Mouse (Mus musculus) olfactory bulb, adult 2 months (tissue): ENCODE data around the gene Dmtf1.

Experiments used
- CTCF ChIP-seq: fragments of 200-500 bp; IDR thresholded peaks from 2 replicates; pipeline ENCODE4 v1.5.1; 2012; ENCODE audit warnings: low read depth, mild to moderate bottlenecking, low read length, moderate library complexity; ENCODE audit not compliant: insufficient read depth
- POLR2A ChIP-seq: fragments of 200-500 bp; IDR thresholded peaks from 2 replicates; pipeline ENCODE4 v1.6.1; 2012; ENCODE audit warnings: mild to moderate bottlenecking, low read depth, low read length, moderate library complexity; ENCODE audit not compliant: insufficient read depth

GRCm38 (mm10) chr5:9092716-9093115 is 68.9 kb downstream of the Dmtf1 start:
- TF ChIP-seq POLR2A: no peak
- no peak for TF ChIP-seq CTCF
